Mouse (Mus musculus) embryonic facial prominence, embryonic 14.5 days (tissue): ENCODE results near the gene Gpr108. TPM values are rescaled to one million over a fixed set of nuclear protein-coding genes. Genes with fewer than 3 reads are reported as not detected.

Experiments
- ATAC-seq: fragments of 200-750 bp; cut with Nextera tagmentation; 2 replicates; pipeline ENCODE4 v1.8.0; 2017; ENCODE audit warnings: low read depth, moderate number of reproducible peaks, moderate TSS enrichment
- DNase-seq: peaks from one replicate; pipeline ENCODE4 v3.0.0-alpha.2; 2015; ENCODE audit warnings: low spot score
- H3K27ac ChIP-seq: fragments of 300-500 bp; sonication (generic); replicated peaks from 2 replicates; pipeline ENCODE4 v1.5.1; 2014; ENCODE audit warnings: low read depth, mild to moderate bottlenecking, low read length, moderate library complexity
- H3K27me3 ChIP-seq: fragments of 300-500 bp; sonication (generic); replicated peaks from 2 replicates; pipeline ENCODE4 v1.6.1; 2014; ENCODE audit warnings: low read length; ENCODE audit not compliant: control insufficient read depth, insufficient read depth
- H3K36me3 ChIP-seq: fragments of 300-500 bp; sonication (generic); 2 replicates; pipeline ENCODE4 v1.6.1; 2014; ENCODE audit warnings: low read length, mixed read lengths; ENCODE audit not compliant: control insufficient read depth, insufficient read depth
- H3K4me1 ChIP-seq: fragments of 300-500 bp; sonication (generic); 2 replicates; pipeline ENCODE4 v1.6.1; 2014; ENCODE audit warnings: antibody characterized with exemption, low read length; ENCODE audit not compliant: control insufficient read depth, insufficient read depth
- H3K4me2 ChIP-seq: fragments of 300-500 bp; sonication (generic); 2 replicates; pipeline ENCODE4 v1.6.1; 2014; ENCODE audit warnings: low read depth, mild to moderate bottlenecking, low read length, moderate library complexity, mixed read lengths
- H3K4me3 ChIP-seq: fragments of 300-500 bp; sonication (generic); 2 replicates; pipeline ENCODE4 v1.5.1; 2014; ENCODE audit warnings: low read depth, mild to moderate bottlenecking, low read length
- H3K9ac ChIP-seq: fragments of 300-500 bp; sonication (generic); 2 replicates; pipeline ENCODE4 v1.6.1; 2014; ENCODE audit warnings: low read depth, mild to moderate bottlenecking, low read length, moderate library complexity, mixed read lengths
- H3K9me3 ChIP-seq: fragments of 300-500 bp; sonication (generic); 2 replicates; pipeline ENCODE4 v1.6.1; 2016; ENCODE audit warnings: low read length; ENCODE audit not compliant: control insufficient read depth
- WGBS: fragments of 180-500 bp; shearing (Covaris S2); extraction: QIAGEN DNeasy Blood & Tissue Kit; methylation state at CpG from one replicate; pipeline ENCODE4 v1.1.7; 2014; 5-methylcytosine and 5-hydroxymethylcytosine counted together
- polyA plus RNA-seq: library from polyadenylated mRNA; unstranded; fragments of >200 nt; fragmentation: Nextera tagmentation; extraction: Ambion mirVana; gene quantifications from 2 replicates; pipeline ENCODE4 v1.2.1, GENCODE M21; 2014

Gene Gpr108
- polyA plus RNA-seq, 1 experiment from 2014 or later = 37.1 TPM

DNA sequence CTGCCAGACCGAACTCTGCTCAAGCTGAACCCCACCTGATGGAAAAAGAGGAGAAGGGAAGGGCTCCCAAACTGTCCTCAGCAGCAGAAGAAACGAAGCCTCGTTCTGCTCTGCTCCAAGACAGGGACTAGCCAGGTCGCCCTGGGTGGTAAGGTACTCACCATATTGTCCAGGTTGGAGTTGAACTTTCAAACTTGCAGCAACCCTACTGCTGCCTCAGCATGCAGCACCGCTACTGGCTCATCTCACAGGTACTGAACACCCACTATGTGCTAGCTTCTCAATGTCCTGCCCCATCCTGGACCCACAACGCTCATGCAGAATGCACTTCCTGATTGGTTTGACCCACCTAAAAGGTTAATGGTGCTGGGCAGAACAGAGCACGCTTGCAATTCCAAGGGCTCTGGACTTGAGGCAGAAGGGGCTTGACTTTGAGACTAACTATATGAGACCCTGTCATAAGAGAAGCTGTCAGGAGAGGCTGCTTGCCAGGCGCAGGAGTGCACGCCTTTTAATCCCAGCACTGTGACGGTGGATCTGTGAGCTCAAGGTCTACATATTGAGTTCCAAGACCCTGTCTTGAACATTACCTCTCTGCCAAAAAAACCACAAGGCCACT, 2.8 kb downstream of the Gpr108 start:
- Histone ChIP-seq H3K9ac (no peak overlapping the region), H3K4me1 (peaks cover 11% of the 10 kb centered on the region), H3K27me3 (no peaks in the 10 kb centered on the region), H3K27ac (no peak overlapping the region), H3K4me3 (no peak overlapping the region), H3K4me2 (no peak overlapping the region), H3K9me3 (0 out of 2 replicates have a peak, but pooled peaks cover 5% of the 10 kb centered on the region), H3K36me3 (peaks cover 17% of the 10 kb centered on the region)
- 92% methylated on average over 10 of the region's 10 CpGs for WGBS
- no peak for ATAC-seq
- no peak for DNase-seq

DNA sequence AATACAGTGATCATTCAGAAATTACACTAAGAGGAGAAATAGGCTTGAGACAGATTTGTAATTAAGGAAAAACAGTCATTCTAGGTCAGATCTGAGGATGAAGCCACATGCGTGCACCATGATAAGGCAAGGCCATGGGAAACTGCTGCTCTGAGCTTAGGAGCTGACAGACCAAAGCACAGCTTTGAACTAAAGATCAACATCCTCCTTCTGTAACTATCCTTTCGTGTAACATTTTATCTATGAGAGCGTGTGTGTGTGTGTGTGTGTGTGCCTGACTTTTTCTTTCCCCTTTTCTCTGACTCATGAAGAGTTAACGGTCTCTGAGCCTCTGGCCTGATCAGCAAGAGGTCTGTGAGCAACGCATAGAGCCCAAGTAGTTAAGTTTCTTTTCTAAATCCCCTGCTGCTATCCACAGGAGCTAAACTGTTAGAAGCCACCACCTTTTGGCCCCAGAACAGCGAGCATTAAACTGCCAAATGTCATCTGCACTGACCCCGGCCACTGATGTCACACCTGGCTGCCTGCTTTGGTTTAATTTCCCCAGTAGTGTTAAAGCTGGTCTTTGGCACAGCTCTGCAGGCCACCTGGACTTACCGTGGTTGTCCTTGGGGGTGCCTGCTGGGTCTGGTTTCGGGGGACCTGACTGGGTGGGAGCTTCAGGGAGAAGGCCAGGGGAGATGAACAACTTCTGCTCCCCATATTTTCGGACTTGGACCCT, 4.4 kb downstream of the Gpr108 start:
- whole genome bisulfite sequencing = 74% methylated on average over 10 of the region's 10 CpGs

DNA sequence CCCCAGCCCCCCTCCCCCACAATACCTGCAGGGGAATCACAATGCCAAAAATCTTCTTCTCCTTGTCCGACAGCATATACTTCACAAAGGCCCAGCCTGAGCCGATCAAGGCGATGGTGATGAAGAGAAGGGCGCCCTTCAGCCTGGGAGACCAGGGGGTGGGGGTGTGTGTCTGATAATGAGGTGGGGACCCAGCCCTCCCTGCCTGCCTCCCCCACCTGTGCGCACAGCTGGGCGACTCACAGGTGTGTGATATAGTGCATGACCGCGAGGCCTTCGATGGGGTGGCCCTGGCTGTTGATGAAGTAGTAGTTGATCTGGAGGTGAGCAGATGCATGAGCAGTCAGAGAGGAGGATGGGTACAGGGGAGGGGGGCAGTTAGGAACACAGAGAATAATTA, 11.1 kb downstream of the Gpr108 start:
- H3K4me2 ChIP-seq = no peak overlapping the region
- ATAC-seq = no peak
- H3K27ac ChIP-seq = no peak overlapping the region
- H3K9me3 ChIP-seq = 0 out of 2 replicates have a peak, but pooled peaks cover 5% of the 10 kb centered on the region
- no peak for DNase-seq
- H3K4me1 ChIP-seq = no peaks in the 10 kb centered on the region
- H3K27me3 ChIP-seq = no peaks in the 10 kb centered on the region
- no peak overlapping the region for H3K9ac ChIP-seq
- peaks cover 46% of the 10 kb centered on the region for H3K36me3 ChIP-seq
- 93% methylated on average over 9 of the region's 9 CpGs for WGBS
- no peak overlapping the region for H3K4me3 ChIP-seq

More for the DNA sequence above, 4.4 kb downstream of the Gpr108 start:
- ATAC-seq = no peak
- Histone ChIP-seq H3K4me1 (peaks cover 9% of the 10 kb centered on the region), H3K9me3 (0 out of 2 replicates have a peak, but pooled peaks cover 5% of the 10 kb centered on the region), H3K4me2 (no peak overlapping the region), H3K4me3 (no peak overlapping the region), H3K27me3 (no peaks in the 10 kb centered on the region), H3K36me3 (peaks cover 17% of the 10 kb centered on the region), H3K9ac (no peak overlapping the region), H3K27ac (no peak overlapping the region)
- no peak for DNase-seq

DNA sequence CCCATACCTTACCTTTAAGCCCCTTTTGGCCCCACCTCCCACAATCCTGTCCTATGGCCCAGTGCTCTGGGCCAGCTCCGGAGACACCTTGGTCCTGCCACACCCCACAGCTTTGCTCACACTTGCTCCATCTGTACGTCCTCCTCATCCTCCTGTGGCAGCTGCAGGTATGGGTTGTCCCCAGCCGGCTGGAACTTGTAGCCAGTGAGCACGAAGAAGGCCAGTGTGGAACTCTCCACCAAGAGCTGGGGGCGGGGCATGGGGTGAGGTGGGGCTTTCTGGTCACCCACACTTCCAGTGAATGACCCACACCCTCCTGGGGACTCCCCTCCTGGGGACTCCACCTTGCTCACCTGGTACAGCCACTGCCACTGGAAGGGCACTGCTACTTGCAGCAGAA, 12.4 kb downstream of the Gpr108 start:
- H3K9ac ChIP-seq = no peak overlapping the region
- ATAC-seq (no peak), DNase-seq (no peak)
- peaks cover 38% of the 10 kb centered on the region; the same call in 1 of the 2 replicates for H3K36me3 ChIP-seq
- no peaks in the 10 kb centered on the region for H3K4me1 ChIP-seq
- no peak overlapping the region for H3K4me2 ChIP-seq
- H3K4me3 ChIP-seq = no peak overlapping the region
- 93% methylated on average over 5 of the region's 5 CpGs for WGBS
- H3K9me3 ChIP-seq = no peaks in the 10 kb centered on the region
- no peaks in the 10 kb centered on the region for H3K27me3 ChIP-seq
- H3K27ac ChIP-seq = no peak overlapping the region

DNA sequence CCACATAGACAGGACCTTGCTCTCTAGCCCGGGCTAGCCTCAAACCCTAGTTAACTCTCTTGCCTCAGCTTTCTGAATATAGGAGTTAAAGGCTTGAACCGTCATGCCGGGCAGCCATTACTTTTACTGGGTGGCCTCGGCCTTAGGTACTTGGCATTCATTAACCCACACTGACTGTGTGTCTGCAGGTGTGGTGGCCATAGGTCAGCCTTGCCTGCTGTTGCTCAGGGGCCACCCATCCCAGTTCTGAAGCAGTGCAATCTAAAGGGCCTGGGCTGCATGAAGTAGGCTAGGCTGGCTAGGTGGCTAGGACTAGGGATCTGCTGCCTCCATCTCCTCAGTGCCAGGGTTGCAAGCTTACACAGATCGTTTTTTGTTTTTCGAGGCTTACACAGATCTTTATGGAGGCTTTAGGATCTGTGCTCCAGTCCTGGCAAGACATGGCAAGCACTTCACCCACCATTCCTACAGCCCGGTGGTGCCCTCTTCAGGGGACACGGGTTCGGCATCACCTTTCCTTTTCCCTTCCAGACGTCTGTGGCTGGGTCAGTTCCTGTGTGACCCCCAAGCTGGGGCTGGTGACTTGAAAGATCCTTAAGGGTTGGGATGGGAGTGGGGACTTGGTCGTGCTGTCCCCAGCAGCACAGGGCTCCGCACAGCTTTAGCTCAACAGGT, 13.9 kb downstream of the Gpr108 start:
- Histone ChIP-seq H3K9me3 (no peaks in the 10 kb centered on the region), H3K27me3 (no peaks in the 10 kb centered on the region), H3K36me3 (peaks cover 38% of the 10 kb centered on the region; the same call in 1 of the 2 replicates), H3K4me1 (no peaks in the 10 kb centered on the region), H3K4me3 (no peak overlapping the region), H3K27ac (no peak overlapping the region), H3K4me2 (no peak overlapping the region), H3K9ac (no peak overlapping the region)
- WGBS = 80% methylated on average over 12 of the region's 12 CpGs
- DNase-seq = no peak
- ATAC-seq = no peak

DNA sequence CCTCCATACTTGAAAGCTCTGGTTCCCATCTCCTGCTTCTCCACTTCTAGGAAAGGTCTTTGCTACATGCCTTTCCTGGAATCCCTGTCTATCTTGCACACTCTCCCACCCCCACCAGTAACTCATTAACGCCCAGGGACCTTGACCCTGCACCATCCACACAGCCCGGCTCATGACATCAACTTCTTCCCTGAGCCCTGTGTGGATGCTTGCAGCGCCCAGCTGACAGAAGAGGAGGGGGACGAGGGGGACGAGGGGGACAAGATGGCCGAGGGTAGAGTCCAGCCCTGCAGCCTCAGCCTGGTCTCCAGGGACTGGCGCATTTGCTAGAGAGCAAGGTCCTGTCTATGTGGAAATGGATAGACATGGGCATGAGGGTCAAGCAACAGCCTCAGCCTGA, 15.2 kb downstream of the Gpr108 start:
- no peak overlapping the region for H3K4me2 ChIP-seq

DNA sequence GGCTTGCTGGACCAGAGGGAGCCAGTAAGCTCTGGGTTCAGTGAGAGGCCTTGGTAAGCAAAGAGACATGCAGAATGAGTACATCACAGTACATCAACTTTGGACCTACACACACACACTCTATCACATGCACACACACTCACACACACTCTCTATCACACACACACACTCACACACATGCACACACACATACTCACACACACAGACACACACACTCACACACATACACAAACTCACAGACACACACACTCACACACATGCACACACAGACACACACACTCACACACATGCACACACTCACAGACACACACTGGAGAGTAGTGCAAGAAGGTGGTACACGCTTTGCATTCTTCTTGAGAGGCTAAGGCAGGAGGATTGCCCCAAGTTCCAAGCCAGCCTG, 16.0 kb downstream of the Gpr108 start:
- no peaks in the 10 kb centered on the region for H3K9me3 ChIP-seq
- H3K9ac ChIP-seq = no peak overlapping the region
- ATAC-seq (no peak), DNase-seq (no peak)
- H3K27ac ChIP-seq = no peak overlapping the region
- H3K36me3 ChIP-seq = peaks cover 25% of the 10 kb centered on the region; the same call in 1 of the 2 replicates
- H3K4me2 ChIP-seq = no peak overlapping the region
- no peaks in the 10 kb centered on the region for H3K27me3 ChIP-seq
- no peaks in the 10 kb centered on the region for H3K4me1 ChIP-seq
- WGBS = 82% methylated on average over 1 of the region's 1 CpGs
- H3K4me3 ChIP-seq = no peak overlapping the region

More for the DNA sequence above, 15.2 kb downstream of the Gpr108 start:
- H3K27ac ChIP-seq = no peak overlapping the region
- no peak for ATAC-seq
- H3K36me3 ChIP-seq = peaks cover 33% of the 10 kb centered on the region; the same call in 1 of the 2 replicates
- H3K9ac ChIP-seq = no peak overlapping the region
- WGBS = 52% methylated on average over 7 of the region's 7 CpGs
- H3K9me3 ChIP-seq = no peaks in the 10 kb centered on the region
- H3K27me3 ChIP-seq = no peaks in the 10 kb centered on the region
- DNase-seq = no peak
- H3K4me1 ChIP-seq = no peaks in the 10 kb centered on the region
- H3K4me3 ChIP-seq = no peak overlapping the region

DNA sequence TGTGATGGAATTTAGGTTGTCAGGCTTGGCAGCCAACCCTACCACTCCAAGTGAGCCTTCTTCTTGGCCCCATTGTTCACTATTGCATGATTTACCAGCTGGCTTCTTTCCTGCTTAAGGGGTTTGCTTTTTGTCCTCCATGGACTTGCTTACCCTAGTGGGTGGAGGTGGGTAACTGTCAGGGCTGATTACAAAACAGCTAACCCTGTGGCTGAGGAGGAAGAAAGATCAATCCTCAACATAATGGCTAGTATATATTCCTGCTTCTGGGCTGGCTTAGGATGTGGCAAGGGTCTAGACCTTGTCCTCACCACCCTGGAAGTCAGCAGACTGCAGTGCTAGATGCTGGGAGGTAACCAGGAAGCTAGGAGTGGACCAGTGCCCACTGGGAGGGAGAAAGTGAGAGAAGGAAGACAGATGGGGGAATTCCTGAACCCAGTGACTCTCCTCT, 16.9 kb downstream of the Gpr108 start:
- no peak for ATAC-seq
- no peaks in the 10 kb centered on the region for H3K9me3 ChIP-seq

More for the DNA sequence above, 16.9 kb downstream of the Gpr108 start:
- H3K4me3 ChIP-seq = no peak overlapping the region
- no peak for DNase-seq
- H3K27me3 ChIP-seq = no peaks in the 10 kb centered on the region
- H3K4me2 ChIP-seq = no peak overlapping the region
- H3K27ac ChIP-seq = no peak overlapping the region
- H3K36me3 ChIP-seq = peaks cover 16% of the 10 kb centered on the region; the same call in 1 of the 2 replicates
- H3K9ac ChIP-seq = no peak overlapping the region
- H3K4me1 ChIP-seq = no peaks in the 10 kb centered on the region
